Mouse (Mus musculus): ENCODE measurements around the gene AC140267.1.

AC140267.1 gene

GRCm38 (mm10) chr15:80261100-80261499, 25.5 kb downstream of the AC140267.1 start:
- Histone ChIP-seq H3K4me1 (replicated peaks; ENCODE audit: low read depth, low read length) (peaks cover 77% of the 10 kb centered on the region), H3K9me3 (ENCODE audit: low read length) (no peaks in the 10 kb centered on the region), H3K27me3 (ENCODE audit: insufficient read depth, low read length) (no peaks in the 10 kb centered on the region), H3K4me3 (replicated peaks; ENCODE audit: low read length) (no peak overlapping the region), H3K36me3 (ENCODE audit: insufficient read depth, low read length) (peaks cover 61% of the 10 kb centered on the region)
- TF ChIP-seq CTCF (conservative IDR thresholded peaks at IDR 0.05; ENCODE audit: low read length) (no peak), POU5F1 (IDR thresholded peaks at IDR 0.05; ENCODE audit: borderline replicate concordance, low read length) (no peak), NANOG (IDR thresholded peaks at IDR 0.05; ENCODE audit: borderline replicate concordance, low read length) (no peak)

- H3K9me3 ChIP-seq (ENCODE audit: low read length), result peaks cover under 1% of the 10 kb centered on the region; the same call in 1 of the 2 replicates
- TF ChIP-seq CTCF (conservative IDR thresholded peaks at IDR 0.05; ENCODE audit: low read length) (no peak), POU5F1 (IDR thresholded peaks at IDR 0.05; ENCODE audit: borderline replicate concordance, low read length) (no peak), NANOG (IDR thresholded peaks at IDR 0.05; ENCODE audit: borderline replicate concordance, low read length) (no peak)
- peaks cover 39% of the 10 kb centered on the region for H3K36me3 ChIP-seq (ENCODE audit: insufficient read depth, low read length)
- peak within 1 kb of the TSS; percentile 98 for H3K4me3 ChIP-seq (replicated peaks; ENCODE audit: low read length)
- peaks cover 54% of the 10 kb centered on the region for H3K4me1 ChIP-seq (replicated peaks; ENCODE audit: low read depth, low read length)
- no peaks in the 10 kb centered on the region for H3K27me3 ChIP-seq (ENCODE audit: insufficient read depth, low read length)
These were observed 28.3 kb downstream of the AC140267.1 start, which contains the start of gene Rps19bp1 for GRCm38 (mm10) chr15:80263610-80264575. Rps19bp1 (minus strand) TSS chr15:80264315.

- Histone ChIP-seq H3K9me3 (ENCODE audit: low read length) (peaks cover 20% of the 10 kb centered on the region), H3K36me3 (ENCODE audit: insufficient read depth, low read length) (peaks cover 16% of the 10 kb centered on the region), H3K4me3 (replicated peaks; ENCODE audit: low read length) (no peak overlapping the region)
These were observed 30.6 kb downstream of the AC140267.1 start for GRCm38 (mm10) chr15:80266281-80266680.

DNA sequence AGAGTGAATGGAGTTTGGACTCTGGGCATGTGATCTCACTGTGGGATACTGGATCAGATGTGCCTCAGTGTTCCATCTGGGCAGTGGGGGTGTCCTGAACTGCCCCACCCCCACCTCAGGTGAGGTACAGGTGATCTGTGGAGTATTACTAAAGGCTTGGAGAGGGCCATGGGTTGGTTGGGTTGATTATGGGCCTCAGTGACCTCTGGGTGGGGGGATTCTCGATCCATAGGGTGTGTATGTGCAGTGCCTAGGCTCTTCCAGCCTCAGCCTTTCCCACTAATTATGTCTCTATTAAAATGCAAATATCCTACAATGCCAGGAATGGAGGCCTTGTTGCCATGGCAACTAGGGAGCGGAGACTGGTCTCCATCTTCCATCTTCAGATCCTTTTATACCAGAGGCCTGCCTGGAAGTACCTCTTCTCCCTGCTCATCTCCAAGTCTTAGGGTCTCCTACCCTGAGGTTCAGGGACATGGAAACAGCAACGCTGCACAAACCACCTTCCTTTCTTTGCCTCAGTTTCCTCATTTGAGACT, 36.3 kb downstream of the AC140267.1 start:
- TF ChIP-seq CTCF (conservative IDR thresholded peaks at IDR 0.05; ENCODE audit: low read length) (no peak), NANOG (IDR thresholded peaks at IDR 0.05; ENCODE audit: borderline replicate concordance, low read length) (no peak), POU5F1 (IDR thresholded peaks at IDR 0.05; ENCODE audit: borderline replicate concordance, low read length) (no peak)
- Histone ChIP-seq H3K4me1 (replicated peaks; ENCODE audit: low read depth, low read length) (peaks cover 41% of the 10 kb centered on the region), H3K9me3 (ENCODE audit: low read length) (peaks cover 20% of the 10 kb centered on the region), H3K4me3 (replicated peaks; ENCODE audit: low read length) (no peak overlapping the region), H3K27me3 (ENCODE audit: insufficient read depth, low read length) (no peaks in the 10 kb centered on the region), H3K36me3 (ENCODE audit: insufficient read depth, low read length) (no peaks in the 10 kb centered on the region)

More at GRCm38 (mm10) chr15:80266281-80266680, 30.6 kb downstream of the AC140267.1 start:
- H3K4me1 ChIP-seq (replicated peaks; ENCODE audit: low read depth, low read length), result peaks cover 31% of the 10 kb centered on the region
- no peak for TF ChIP-seq POU5F1 (IDR thresholded peaks at IDR 0.05; ENCODE audit: borderline replicate concordance, low read length)
- TF ChIP-seq NANOG (IDR thresholded peaks at IDR 0.05; ENCODE audit: borderline replicate concordance, low read length), result no peak
- TF ChIP-seq CTCF (conservative IDR thresholded peaks at IDR 0.05; ENCODE audit: low read length), result peak; percentile 78
- no peaks in the 10 kb centered on the region for H3K27me3 ChIP-seq (ENCODE audit: insufficient read depth, low read length)

DNA sequence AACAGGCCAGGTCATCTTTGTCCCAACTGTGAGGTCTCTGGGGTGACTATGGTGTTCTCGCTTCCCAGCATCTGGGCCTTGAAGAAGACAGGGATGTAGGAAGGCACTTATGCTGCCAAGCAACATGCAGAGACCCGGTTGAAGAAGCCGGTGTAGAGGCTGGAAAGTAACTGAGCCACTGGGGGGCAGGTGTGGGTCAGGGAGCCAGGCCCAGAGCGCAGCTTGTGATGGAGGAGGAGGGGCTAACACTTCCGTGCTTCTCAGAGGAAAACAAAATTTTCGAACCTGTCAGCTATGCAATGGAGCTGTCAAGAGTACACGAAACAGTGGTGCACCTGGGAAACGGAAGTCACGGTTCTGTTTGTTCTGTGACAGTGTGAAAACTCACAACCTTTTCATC, 41.5 kb downstream of the AC140267.1 start:
- no peak for TF ChIP-seq POU5F1 (IDR thresholded peaks at IDR 0.05; ENCODE audit: borderline replicate concordance, low read length)
- H3K27me3 ChIP-seq (ENCODE audit: insufficient read depth, low read length), result peaks cover 15% of the 10 kb centered on the region
- no peaks in the 10 kb centered on the region for H3K9me3 ChIP-seq (ENCODE audit: low read length)
- no peaks in the 10 kb centered on the region for H3K36me3 ChIP-seq (ENCODE audit: insufficient read depth, low read length)
- peaks cover 48% of the 10 kb centered on the region for H3K4me1 ChIP-seq (replicated peaks; ENCODE audit: low read depth, low read length)
- no peak overlapping the region for H3K4me3 ChIP-seq (replicated peaks; ENCODE audit: low read length)

- Histone ChIP-seq H3K27me3 (ENCODE audit: insufficient read depth, low read length) (peaks cover 18% of the 10 kb centered on the region), H3K36me3 (ENCODE audit: insufficient read depth, low read length) (no peaks in the 10 kb centered on the region), H3K4me1 (replicated peaks; ENCODE audit: low read depth, low read length) (peaks cover 45% of the 10 kb centered on the region), H3K4me3 (replicated peaks; ENCODE audit: low read length) (no peak overlapping the region), H3K9me3 (ENCODE audit: low read length) (no peaks in the 10 kb centered on the region)
- no peak for TF ChIP-seq NANOG (IDR thresholded peaks at IDR 0.05; ENCODE audit: borderline replicate concordance, low read length)
- no peak for TF ChIP-seq CTCF (conservative IDR thresholded peaks at IDR 0.05; ENCODE audit: low read length)
- no peak for TF ChIP-seq POU5F1 (IDR thresholded peaks at IDR 0.05; ENCODE audit: borderline replicate concordance, low read length)
These were observed 42.0 kb downstream of the AC140267.1 start for GRCm38 (mm10) chr15:80277625-80278024.

DNA sequence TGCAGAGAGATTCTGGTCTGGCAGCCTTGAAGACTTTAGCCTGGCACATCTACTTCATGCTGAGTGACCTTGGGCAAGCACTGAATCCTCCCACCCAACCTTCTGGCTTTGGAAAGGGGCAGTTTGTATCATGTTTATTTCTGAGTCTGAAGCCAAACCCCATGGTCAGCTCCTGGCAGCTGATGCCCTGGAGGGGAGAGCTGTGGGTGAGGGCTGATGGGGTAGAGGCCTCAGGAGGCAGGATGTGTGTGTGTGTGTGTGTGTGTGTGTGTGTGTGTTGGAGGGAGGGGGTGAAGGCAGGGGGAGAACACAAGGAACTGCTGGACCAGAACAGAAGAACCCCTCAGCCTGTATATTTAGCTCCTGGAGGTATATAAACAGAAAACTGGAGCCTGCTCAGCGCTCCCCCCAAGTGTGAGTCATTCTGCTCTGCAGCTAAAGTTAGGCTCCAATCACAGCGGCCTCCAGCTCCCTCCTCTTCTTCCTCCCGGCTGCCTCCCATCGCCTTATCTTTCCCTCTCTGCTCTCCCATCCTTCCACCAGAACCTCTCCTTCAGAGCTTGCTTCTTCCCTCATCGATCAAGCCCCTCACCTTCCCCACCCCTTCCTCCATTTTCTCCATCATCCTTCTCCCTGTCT, 42.6 kb downstream of the AC140267.1 start:
- no peaks in the 10 kb centered on the region for H3K36me3 ChIP-seq (ENCODE audit: insufficient read depth, low read length)
- peaks cover 22% of the 10 kb centered on the region for H3K27me3 ChIP-seq (ENCODE audit: insufficient read depth, low read length)
- peaks cover 41% of the 10 kb centered on the region for H3K4me1 ChIP-seq (replicated peaks; ENCODE audit: low read depth, low read length)
- no peaks in the 10 kb centered on the region for H3K9me3 ChIP-seq (ENCODE audit: low read length)
- H3K4me3 ChIP-seq (replicated peaks; ENCODE audit: low read length), result no peak overlapping the region
- TF ChIP-seq NANOG (IDR thresholded peaks at IDR 0.05; ENCODE audit: borderline replicate concordance, low read length) (no peak), POU5F1 (IDR thresholded peaks at IDR 0.05; ENCODE audit: borderline replicate concordance, low read length) (no peak), CTCF (conservative IDR thresholded peaks at IDR 0.05; ENCODE audit: low read length) (no peak)

DNA sequence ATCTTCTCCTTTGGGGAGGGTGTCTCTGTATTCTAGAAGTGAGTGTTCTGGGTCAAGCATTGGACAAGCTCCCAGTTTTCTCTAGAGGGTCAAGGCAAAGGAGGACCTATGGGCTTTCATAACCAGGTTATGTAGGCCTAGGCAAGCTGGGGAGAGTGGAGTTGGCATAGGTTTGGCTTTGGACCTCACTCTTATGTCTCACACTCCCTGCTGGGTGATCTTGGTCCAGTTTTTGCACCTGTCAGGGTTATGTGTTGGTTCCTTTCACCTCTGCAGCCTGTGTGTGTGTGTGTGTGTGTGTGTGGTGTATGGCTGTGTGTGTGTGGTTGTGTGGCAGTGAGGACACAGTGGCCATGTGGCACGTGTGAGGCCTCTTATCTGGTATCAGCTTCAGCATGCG, 43.4 kb downstream of the AC140267.1 start:
- Histone ChIP-seq H3K4me3 (replicated peaks; ENCODE audit: low read length) (no peak overlapping the region), H3K36me3 (ENCODE audit: insufficient read depth, low read length) (no peaks in the 10 kb centered on the region), H3K4me1 (replicated peaks; ENCODE audit: low read depth, low read length) (peaks cover 34% of the 10 kb centered on the region), H3K9me3 (ENCODE audit: low read length) (no peaks in the 10 kb centered on the region), H3K27me3 (ENCODE audit: insufficient read depth, low read length) (peaks cover 31% of the 10 kb centered on the region)
- TF ChIP-seq CTCF (conservative IDR thresholded peaks at IDR 0.05; ENCODE audit: low read length) (no peak), POU5F1 (IDR thresholded peaks at IDR 0.05; ENCODE audit: borderline replicate concordance, low read length) (no peak), NANOG (IDR thresholded peaks at IDR 0.05; ENCODE audit: borderline replicate concordance, low read length) (no peak)

All from E14TG2a.4 (cell line).